Mouse (Mus musculus) T-helper 2 cell (primary cell): ENCODE results near the gene H2-Oa.

ENCODE experiments used
- in situ Hi-C: fragments of 300-600 bp; cut with MboI, MseI; formaldehyde crosslinking; loops from one replicate; pipeline ENCODE4 v1.15.1; 2025; ENCODE audit warnings: high pct_unique_total_duplicates

H2-Oa gene

DNA sequence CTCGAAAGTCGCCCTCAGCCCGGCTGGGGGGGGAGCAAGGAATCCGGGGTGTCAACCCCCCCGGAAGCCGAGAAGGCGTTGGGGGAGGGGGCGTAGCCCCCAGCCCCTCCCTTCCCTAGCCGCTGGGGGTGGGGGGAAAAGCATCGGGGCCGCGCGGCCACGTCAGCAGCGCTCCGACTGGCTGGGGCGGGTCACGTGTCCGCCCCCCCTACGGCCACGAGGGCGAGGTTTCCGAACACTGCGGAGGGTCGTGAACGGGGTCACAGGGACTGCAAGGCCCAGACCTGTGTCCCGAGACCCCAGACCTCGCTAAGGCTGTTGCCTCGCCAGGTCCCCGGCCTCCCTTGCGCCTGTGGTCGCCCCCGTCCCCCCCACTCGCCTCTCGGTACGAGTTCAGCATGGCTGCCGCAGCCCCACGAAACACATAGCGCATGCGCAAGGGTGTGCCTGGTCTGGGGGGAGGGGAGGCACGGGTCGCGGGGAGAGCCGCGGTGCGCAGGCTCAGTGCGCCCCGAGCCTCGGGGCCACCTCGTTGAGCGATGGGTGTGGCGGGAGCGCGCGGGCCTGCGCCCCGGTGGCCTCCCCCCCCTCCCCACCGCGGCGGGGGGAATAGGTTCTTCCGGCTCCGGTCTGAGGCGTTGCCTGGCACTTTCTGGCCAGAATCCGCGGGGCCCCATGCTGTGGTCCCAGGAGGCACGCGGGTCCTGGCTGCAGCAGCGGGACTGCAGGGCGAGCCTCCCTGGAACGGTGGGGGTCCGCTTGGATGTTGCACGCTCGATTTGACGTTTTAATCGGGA is 30.2 kb downstream of the H2-Oa start, which contains the start of gene Brd2:
TSS of gene Brd2 (minus strand) at position 447 of the 797 bp plus-strand sequence.
- in situ Hi-C loops, result no loop called here

DNA sequence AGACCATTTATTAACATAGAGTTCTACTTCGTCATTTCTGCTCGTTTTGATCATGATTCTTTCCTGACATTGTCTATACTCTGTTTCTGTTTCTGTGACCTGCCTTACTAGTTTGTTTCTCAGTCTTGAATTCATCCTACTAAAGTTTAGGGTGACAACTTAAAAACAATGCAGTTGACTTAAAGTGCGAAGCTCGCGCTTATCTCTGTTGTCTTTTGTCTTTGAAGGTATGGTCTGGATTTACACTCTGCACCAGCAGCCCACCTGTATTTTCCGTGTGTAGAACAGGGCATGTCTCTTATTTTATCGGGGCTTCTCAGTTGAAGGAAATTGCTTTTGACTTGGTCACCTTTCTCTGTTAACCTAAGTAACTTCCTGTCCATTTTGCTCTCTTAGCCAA is 31.0 kb downstream of the H2-Oa start:
- in situ Hi-C loops, result no loop called here

DNA sequence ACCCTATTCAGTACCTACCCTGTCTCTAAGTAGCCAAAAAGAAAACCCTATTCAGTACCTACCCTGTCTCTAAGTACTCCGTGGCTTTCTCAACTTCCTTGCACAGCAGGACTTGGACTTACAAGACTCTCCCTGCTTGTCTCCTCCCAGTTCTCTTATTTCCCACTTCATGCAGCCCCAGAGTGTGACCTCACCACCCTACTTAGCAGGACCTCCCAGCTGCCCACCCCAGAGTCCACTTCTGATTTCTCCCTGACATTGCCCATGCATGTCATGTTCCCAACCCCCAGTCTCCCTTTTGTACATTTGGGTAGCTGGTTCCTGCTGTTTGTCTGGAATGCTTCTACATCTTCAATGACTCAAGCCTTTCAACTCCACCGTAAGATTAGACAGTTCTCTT is 31.4 kb downstream of the H2-Oa start:
- in situ Hi-C loops, result no loop called here

DNA sequence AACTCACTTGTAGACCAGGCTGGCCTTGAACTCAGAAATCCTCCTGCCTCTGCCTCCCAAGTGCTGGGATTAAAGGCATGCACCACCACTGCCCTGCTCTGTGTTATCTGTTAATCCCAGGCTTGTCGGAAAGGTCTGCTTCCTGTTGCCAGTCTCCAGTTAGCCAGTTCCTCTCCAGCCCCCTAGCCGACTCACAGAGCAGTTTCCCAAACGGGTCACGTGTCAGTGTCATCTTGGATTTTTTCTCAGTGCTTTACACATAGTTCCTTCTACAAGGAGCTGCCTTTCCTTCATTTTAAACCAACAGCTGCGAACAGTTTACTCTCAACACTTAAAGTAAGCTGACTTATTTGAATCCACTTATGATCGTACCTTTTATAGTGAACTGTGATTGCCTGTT is 32.5 kb downstream of the H2-Oa start:
- in situ Hi-C loops, result no loop called here

DNA sequence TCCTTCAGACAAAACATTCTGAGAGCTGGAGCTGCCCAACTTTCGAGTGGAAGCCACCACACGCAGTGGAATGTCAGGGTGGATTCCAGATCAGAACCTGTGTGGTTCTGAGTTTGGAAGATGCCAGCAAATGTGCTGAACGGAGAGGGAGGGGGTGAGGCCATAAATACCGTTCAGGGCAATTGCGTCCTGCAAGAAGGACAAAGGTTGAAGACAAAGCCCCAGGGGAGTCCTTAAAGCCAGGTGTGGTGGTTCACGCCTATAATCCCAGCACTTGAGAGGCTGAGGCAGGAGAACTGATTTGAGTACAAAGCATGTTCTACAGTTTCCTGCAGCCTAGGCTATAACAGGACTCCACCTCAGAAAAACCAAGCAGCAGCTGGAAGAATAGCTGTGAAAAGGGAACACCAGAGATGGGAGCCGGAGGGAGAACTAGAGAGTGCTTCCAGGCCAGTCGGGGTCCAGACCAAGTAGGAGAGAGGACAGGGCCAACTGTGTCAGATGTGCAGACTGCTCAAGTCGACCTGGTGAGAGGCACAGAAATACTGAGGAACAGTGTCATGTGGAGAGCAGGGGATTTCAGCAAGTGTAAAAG is 34.8 kb downstream of the H2-Oa start:
- in situ Hi-C loops, result no loop called here

DNA sequence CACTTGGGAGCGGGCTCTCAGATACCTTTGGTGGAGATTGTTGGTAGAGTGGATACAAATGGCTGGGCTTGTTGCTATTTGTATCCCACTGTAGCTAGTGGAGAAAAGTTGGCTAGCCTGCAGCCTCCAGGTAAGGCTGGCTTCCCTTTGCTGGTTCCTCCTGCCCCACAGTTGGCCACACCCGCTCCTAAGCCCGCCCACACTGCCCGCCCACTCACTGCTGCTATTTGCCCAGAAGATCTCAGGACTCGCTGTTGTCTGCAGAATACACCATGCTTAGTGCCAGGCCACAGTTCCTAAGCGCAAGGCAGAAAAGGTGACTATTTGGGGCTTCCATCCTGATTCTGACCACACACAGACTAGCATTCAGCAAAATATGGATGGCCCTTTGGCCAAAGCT is 35.3 kb downstream of the H2-Oa start:
- in situ Hi-C loops, result no loop called here

DNA sequence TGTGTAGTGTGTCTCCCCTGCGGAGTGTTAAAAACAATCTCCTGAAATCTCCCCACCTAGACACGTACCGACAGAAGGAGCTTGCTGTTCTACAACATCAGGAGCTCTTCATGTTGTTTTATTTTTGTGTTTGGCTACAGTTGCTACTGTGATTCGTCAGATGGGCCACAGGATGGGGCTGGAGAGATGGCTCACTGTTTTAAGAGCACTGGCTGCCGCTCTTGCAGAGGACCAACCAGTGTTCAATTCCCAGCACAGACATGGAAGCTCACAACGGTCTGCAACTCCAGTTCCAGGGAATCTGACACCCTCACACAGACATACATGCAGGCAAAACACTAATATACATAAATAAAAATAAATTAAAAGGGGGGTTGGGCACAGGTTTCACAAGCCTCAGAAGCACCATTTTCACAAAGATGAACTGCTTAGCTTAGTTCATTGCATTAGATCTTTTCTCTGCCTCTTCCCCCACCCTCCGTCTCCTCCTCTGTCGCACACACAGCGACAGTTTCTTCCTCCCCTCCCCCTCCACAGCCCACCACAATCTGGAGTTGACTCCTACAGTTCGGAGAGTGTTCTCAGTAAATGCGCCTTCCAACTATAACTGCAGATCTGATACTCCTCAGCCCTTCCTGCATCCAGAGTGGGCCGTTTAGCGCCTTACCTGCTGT is 36.3 kb downstream of the H2-Oa start:
- in situ Hi-C loops, result no loop called here

DNA sequence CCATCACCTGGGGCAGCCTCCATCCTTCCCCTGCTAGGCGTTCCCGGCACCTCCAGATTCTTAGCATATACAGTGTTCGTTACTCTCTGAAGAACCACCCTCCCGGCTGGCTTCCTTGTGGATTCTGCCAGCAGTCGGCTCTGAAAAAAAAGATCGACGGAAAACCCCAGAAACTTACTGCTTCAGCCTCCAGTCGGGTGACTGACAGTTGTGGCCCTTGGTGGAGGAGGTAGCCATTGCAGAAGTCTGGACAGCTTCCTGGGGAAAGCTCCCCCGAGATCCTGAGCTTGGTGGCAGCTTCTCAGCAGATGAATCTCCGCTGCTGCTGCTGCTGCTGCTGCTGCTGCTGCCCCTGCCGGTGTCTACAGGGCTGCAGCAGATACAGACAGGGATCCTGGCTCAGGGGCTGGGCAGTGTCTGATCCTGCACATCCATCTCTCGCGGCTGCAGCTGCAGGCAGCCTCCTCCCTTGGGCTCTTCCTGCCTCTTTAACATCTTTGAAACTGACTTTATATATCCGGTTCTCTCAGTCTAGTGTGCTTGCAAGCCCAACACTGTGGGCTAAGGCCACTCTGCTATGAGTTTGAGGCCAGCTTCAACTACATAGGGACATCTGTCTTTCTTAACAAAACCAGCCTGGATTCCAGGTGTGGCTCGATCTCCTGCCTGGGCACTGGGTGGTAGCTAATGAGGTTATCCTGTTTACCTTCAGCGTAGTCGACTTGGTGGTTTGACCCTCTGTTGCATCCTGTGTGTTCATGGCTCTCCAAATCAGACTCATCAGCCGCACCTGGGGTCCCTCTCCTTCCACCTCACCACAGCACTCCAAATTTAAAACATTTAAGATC is 37.0 kb downstream of the H2-Oa start:
- in situ Hi-C loops, result no loop called here

DNA sequence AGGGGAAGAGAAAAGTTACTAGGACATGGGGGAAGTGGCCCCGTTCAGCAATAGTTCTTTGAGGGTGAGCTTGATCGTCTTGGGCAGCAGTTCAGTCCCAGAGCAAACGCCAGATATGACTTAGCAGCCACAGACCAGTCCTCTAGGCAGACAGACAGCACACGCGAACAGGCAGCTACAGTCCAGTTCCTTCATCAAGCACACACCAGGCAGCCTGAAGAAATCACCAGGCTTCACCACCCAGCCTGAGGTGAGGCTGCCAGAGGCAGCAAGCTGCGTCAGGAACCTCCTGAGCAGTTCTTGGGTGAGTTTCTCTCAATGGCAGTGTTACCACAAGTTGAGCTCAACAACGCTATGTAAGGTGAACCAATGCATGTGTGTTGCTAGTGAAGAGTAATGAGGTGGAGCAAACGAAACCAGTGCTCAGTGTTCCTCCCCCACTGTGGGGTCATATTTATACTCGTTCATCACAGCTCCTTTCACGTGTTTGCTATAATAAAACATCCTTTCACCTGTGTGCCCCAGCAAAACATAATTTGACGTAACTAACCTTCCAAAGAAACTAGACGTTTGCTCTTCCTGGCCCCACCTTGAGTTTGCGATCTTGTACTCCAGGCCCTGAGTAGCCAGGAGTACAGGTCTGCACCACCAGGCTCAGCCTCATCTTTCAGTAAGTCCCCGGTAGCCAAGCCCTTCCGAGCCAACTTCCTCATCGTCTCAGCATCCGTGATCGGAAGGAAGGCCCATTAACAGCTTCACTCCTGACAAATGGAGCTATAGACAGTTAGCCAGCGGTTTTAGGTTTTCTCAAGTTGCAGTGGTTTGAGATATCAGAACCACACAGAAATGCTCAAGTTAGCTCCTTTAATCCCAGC is 38.2 kb downstream of the H2-Oa start:
- in situ Hi-C loops, result loop anchor here (5.0 kb wide), 1 partner anchor 37 kb away; no protein-coding TSS in a partner anchor

DNA sequence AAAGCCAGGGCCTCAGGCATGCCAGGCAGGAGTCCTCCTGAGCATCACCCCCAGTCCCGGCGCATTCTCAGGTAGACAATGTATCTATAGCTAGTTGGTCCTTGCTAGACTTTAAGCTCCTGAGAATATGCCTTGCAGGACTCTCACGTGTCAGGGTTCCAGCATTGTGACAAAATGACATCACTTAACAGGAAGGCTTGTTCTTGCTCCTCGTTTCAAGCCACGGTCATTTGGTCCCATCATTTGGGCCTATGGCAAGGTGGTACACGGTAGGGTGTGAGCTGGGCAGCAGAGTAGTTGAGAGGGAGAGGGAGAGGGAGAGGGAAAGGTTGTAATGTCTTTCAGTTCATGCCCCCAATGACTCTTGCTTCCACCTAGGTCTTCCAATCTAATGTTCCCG is 39.8 kb downstream of the H2-Oa start:
- in situ Hi-C loops, result loop anchor here (5.0 kb wide), 1 partner anchor 35 kb away; no protein-coding TSS in a partner anchor

DNA sequence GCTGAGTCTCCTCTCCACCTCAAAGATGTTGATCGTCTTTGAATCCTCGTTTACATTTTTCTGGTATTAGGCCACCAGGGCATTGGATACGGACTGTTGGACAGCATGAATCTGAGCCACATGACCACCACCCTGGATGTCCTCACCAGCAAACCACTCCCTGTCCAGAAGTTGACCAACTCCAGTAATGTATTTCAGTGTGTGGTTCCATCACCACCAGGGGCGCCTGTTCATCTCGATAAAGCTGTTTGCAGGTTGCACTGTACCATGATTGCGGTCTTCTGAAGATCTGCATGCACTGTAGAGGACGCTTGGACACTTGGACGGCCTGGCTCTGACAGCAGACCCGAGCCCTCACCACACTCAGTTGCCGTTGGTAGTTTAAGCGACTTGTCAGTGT is 41.1 kb downstream of the H2-Oa start:
- in situ Hi-C loops, result loop anchor here (5.0 kb wide), 1 partner anchor 34 kb away; no protein-coding TSS in a partner anchor

DNA sequence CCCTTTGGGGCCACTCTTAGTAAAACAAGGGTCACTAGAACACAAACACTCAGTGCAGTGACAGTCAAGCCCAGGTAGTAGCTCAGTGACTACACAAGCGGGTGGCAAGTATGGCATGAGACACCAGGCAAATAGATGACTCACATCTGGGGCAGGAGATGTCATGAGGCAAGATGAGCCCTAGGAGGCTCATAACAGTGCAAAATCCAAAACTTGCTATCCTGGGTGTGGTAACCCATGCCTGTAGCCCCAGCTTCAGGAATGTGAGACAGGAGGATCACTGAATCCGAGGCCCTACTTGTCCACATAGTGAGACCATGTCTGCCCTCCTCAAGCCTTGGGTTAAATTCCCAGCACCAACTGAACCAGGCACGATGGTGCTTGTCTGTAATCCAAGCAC is 42.3 kb downstream of the H2-Oa start:
- in situ Hi-C loops, result loop anchor here (5.0 kb wide), 1 partner anchor 33 kb away; no protein-coding TSS in a partner anchor

DNA sequence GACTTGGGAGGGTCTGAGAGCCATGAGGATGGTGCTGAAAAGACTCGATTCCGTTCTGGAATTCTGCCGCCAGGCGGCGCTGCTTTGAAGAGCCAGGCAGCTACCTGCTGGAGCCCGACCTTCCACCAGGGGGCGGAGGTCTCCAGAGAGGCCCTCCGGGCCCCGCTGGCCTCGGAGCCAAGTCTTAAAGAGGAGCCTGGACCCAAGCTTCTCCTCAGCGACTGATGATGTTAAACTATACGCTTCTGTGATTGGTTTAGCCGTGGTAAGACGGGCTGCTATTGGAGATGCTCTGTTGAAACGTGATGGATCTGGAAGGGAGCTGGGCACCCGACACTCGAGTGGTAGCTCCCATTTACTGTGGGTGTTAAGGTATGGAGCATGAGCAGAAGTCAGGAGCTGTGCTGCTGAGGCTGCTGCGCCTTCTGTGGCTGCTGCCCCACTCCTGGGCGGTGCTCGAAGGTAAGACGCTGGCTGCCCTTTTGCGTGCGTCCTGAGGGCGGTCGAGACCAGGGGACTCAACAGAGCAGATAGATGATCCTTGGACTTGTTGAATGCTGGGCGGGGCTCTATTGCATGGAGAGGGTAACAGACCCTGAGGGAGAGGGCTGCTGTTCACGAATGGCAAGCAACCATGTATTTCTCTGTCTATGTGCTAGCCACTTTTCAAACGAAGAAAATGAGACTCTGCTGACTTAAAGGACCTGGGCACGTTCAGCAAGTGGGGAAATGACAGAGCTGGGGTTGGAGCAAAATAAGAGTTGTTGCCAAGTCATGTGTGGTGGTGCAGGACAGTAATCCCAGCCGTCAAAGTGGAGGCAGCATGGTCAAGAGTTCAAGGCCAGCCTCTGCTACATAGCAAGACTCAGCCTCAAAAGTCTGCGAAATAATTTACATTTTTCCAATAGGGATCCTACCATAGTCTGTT is 43.4 kb downstream of the H2-Oa start:
- in situ Hi-C loops, result no loop called here

DNA sequence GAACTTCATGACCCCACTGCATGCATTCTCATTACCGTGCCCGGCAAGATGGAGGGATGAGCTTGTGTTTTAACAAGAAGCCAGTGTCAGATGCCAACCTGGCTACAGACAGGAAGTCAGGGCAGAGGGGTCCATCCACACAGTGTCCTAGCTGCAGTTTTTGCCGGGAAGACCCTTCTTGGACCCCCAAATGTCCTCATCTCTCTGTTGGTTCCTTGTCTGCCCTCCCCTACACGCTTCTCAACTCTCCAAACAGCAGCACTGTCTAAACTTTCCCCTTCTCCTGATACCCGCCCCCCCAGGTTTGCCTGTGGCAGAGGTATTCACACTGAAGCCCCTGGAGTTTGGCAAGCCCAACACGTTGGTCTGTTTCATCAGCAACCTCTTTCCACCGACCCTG is 45.5 kb downstream of the H2-Oa start:
- in situ Hi-C loops, result no loop called here

DNA sequence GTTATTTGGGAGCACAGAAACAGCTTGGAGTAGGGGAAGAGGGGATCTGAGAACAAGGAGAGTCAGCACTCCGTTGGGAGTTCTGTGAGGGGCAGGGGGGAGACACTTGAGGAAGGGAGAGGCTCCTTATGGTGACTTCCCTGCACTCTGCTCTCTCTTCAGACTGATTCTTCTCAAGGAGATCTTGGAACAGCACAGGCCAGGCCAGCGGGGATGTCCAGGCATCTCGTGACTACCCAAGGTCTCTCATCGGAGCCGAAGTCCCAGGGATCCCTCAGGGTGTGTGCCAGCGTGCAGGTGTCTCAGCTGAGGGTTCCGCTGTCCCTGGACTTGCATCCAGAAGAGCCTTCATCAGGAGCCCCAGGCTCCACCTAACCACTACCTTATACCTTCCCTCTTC is 46.5 kb downstream of the H2-Oa start:
- in situ Hi-C loops, result no loop called here

DNA sequence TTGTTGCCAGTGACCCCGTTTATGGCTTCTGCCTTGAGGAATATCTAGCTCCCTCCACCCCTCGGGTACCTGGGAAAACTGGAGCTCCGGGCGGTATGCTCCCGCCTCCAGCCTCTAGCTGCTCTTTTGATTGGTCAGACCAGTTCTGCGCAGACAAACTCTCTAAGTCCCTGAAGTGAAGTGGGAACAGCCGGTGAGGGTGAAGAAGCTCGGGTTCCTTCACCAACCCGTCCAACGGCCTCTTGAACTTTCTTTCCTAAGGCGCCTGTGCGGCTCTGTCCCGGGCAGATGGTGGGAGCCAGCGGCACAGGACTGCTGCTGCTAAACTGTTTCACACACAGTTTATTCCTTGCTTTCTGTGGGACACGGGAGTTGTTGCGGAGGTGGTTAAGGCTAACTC is 47.3 kb downstream of the H2-Oa start:
- in situ Hi-C loops, result no loop called here

DNA sequence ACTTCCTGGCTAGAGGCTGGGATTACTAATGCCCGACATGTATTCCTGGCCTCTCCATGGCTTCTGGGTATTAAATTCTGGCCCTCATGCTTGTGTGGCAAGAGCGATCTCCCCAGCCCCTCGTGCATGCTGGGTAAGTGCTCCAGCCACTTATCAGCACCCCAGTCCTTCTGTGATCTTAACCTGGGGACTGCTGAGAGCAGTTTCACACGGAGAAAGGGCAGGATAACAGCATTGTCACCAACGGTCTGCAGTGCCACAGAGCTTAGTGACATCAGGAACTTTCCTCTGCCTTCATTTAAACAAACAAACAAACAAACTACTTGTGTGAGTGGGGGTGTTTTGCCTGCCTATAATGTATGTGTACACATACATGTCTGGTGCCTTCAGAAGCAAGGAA is 48.1 kb downstream of the H2-Oa start:
- in situ Hi-C loops, result no loop called here

DNA sequence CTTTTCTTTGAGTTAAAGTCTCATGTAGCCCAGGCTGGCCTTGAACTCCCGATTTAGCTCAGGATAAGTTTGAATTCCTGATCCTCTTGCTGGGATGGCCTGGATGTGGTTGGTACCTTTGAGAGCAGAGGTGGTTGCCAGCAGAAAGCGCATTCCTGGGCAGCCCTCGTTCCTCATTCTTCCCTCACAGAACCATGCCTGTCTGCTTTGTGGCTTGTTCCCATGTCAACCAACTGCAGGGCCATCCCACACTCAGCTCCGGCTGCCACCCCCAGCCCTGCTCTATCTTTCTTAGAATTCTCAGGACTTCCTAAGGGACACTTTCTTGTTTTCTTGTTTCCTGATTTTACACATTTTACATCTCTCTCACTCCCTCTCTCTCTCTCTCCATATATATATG is 49.3 kb downstream of the H2-Oa start:
- in situ Hi-C loops, result no loop called here

DNA sequence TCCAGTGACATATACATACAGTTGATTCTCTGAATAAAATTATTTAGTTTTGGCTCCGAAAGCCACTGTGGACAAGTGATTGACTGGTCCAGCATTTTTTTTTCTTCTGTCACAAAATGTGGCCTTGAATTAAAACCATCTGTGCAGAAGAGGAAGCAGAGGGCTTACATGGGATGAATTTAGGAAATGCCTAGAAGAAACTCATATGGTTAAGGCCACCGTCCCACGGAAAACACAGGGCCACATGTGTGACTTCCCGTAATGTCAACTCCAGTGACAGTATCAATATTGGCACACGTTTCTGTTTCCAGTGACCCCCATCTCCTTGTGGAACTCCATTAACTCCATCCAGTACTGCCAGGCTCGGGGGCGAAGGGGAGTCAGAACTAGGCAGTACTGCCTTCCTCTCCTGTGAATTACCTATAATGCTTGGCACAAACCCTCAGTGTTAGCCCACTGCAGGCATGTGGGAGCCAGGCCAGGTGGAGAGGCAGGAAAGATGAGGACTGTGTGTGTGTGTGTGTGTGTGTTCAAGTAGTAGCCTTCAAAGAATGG is 50.4 kb downstream of the H2-Oa start:
- in situ Hi-C loops, result no loop called here
